Mouse (Mus musculus) testis, postnatal 14 days (tissue): ENCODE measurements at regions not wholly inside any gene's neighbourhood (a gene's known extent, or its start where the extent isn't known, plus 50 kb on each side); places are given as distances from the start of the nearest gene placed in this dataset.

Experiments used
- DNase-seq: peaks from one replicate; pipeline ENCODE4 v3.0.0; 2021; ENCODE audit warnings: low spot score

- DNase-seq: no peak
Observed at GRCm38 (mm10) chr11:34977861-34978260, 143.2 kb upstream of the Slit3 start.

GRCm38 (mm10) chr11:34975771-34976302 is 142.4 kb upstream of the Spdl1 start:
- no peak for DNase-seq

GRCm38 (mm10) chr11:34973467-34973921 is 140.1 kb upstream of the Spdl1 start:
- no peak for DNase-seq

GRCm38 (mm10) chr11:34973012-34973411 is 139.6 kb upstream of the Spdl1 start:
- DNase-seq: no peak

GRCm38 (mm10) chr11:34959291-34959690 is 125.8 kb upstream of the Spdl1 start:
- no peak for DNase-seq

- DNase-seq: no peak
Observed at GRCm38 (mm10) chr11:34941486-34942456, 108.3 kb upstream of the Spdl1 start.

GRCm38 (mm10) chr11:34940151-34940550 is 106.7 kb upstream of the Spdl1 start:
- no peak for DNase-seq

- DNase-seq: no peak
Observed at GRCm38 (mm10) chr11:34939002-34939401, 105.6 kb upstream of the Spdl1 start.

GRCm38 (mm10) chr11:34932191-34932590 is 98.8 kb upstream of the Spdl1 start:
- DNase-seq: no peak

GRCm38 (mm10) chr11:34917175-34917574 is 83.7 kb upstream of the Spdl1 start:
- no peak for DNase-seq

GRCm38 (mm10) chr11:34909841-34910240 is 76.4 kb upstream of the Spdl1 start:
- no peak for DNase-seq

GRCm38 (mm10) chr11:34904271-34904670 is 70.8 kb upstream of the Spdl1 start:
- no peak for DNase-seq

GRCm38 (mm10) chr11:34899400-34899799 is 66.0 kb upstream of the Spdl1 start:
- DNase-seq: peak; percentile 17

GRCm38 (mm10) chr11:34895624-34896023 is 62.2 kb upstream of the Spdl1 start:
- DNase-seq: no peak

- no peak for DNase-seq
Observed at GRCm38 (mm10) chr11:34888374-34889136, 55.1 kb upstream of the Spdl1 start.

GRCm38 (mm10) chr11:34887587-34887986 is 54.1 kb upstream of the Spdl1 start:
- no peak for DNase-seq
